Mouse (Mus musculus) heart, postnatal 0 days (tissue): ENCODE results near the gene Amd2. TPM values are rescaled to one million over a fixed set of nuclear protein-coding genes. Genes with fewer than 3 reads are reported as not detected.

Experiments
- ATAC-seq: fragments of 200-750 bp; cut with Nextera tagmentation; 2 replicates; pipeline ENCODE4 v1.8.0; 2017; ENCODE audit warnings: low read depth, moderate number of reproducible peaks, moderate library complexity; ENCODE audit not compliant: insufficient read depth
- DNase-seq: peaks from one replicate; pipeline ENCODE4 v3.0.0-alpha.2; 2016; ENCODE audit warnings: low spot score
- H3K27ac ChIP-seq: fragments of 300-500 bp; sonication (generic); 2 replicates; pipeline ENCODE4 v1.5.1; 2014; ENCODE audit warnings: low read depth, mild to moderate bottlenecking
- H3K27me3 ChIP-seq: fragments of 300-500 bp; sonication (generic); 2 replicates; pipeline ENCODE4 v1.6.1; 2014; ENCODE audit warnings: low read length, mixed read lengths; ENCODE audit not compliant: control insufficient read depth, insufficient read depth
- H3K36me3 ChIP-seq: fragments of 300-500 bp; sonication (generic); replicated peaks from 2 replicates; pipeline ENCODE4 v1.6.1; 2014; ENCODE audit warnings: low read length, mixed read lengths; ENCODE audit not compliant: control insufficient read depth, insufficient read depth
- H3K4me1 ChIP-seq: fragments of 300-500 bp; sonication (generic); 2 replicates; pipeline ENCODE4 v1.6.1; 2014; ENCODE audit warnings: antibody characterized with exemption; ENCODE audit not compliant: control insufficient read depth, insufficient read depth
- H3K4me2 ChIP-seq: fragments of 300-500 bp; sonication (generic); 2 replicates; pipeline ENCODE4 v1.6.1; 2014; ENCODE audit warnings: low read depth, mild to moderate bottlenecking, low read length, moderate library complexity
- H3K4me3 ChIP-seq: fragments of 300-500 bp; sonication (generic); 2 replicates; pipeline ENCODE4 v1.5.1; 2014; ENCODE audit warnings: low read depth, low read length
- H3K9ac ChIP-seq: fragments of 300-500 bp; sonication (generic); replicated peaks from 2 replicates; pipeline ENCODE4 v1.6.1; 2014; ENCODE audit warnings: low read depth, low read length, mixed read lengths
- H3K9me3 ChIP-seq: fragments of 300-500 bp; sonication (generic); replicated peaks from 2 replicates; pipeline ENCODE4 v1.6.1; 2016; ENCODE audit warnings: low read length; ENCODE audit not compliant: control insufficient read depth
- CTCF ChIP-seq: IDR thresholded peaks from 2 replicates; pipeline ENCODE4 v1.5.1; 2016; ENCODE audit warnings: antibody characterized with exemption, control low read depth, low read depth
- EP300 ChIP-seq: IDR thresholded peaks from 2 replicates; pipeline ENCODE4 v1.6.1; 2016; ENCODE audit warnings: antibody characterized with exemption, low read depth
- WGBS: fragments of 180-500 bp; shearing (Covaris S2); extraction: QIAGEN DNeasy Blood & Tissue Kit; methylation state at CpG from one replicate; pipeline ENCODE4 v1.1.7; 2014; 5-methylcytosine and 5-hydroxymethylcytosine counted together
- polyA plus RNA-seq: library from polyadenylated mRNA; unstranded; fragments of >200 nt; fragmentation: Nextera tagmentation; extraction: Ambion mirVana; gene quantifications from 2 replicates; pipeline ENCODE4 v1.2.1, GENCODE M21; 2015
- total RNA-seq: library from RNA; depleted of rRNA; stranded (reverse); fragments of >200 nt; gene quantifications from 2 replicates; pipeline ENCODE4 v1.2.3, GENCODE M21; 2014; ENCODE audit warnings: low replicate concordance; rRNA removed

Amd2 gene
- total RNA-seq (0.08 and 1.5 TPM in 2 replicates), polyA plus RNA-seq (1.9 and 2.3 TPM in 2 replicates)

GRCm38 (mm10) chr10:35711792-35712191 lies at the start of gene Amd2:
Amd2 (minus strand) TSS chr10:35711892.
- WGBS, result 89% methylated on average over 8 of the region's 8 CpGs
- Histone ChIP-seq H3K9me3 (no peaks in the 10 kb centered on the region), H3K9ac (no peak within 1 kb of the TSS), H3K27ac (no peak within 1 kb of the TSS), H3K4me3 (no peak within 1 kb of the TSS), H3K27me3 (no peaks in the 10 kb centered on the region), H3K4me2 (no peak within 1 kb of the TSS), H3K36me3 (no peaks in the 10 kb centered on the region), H3K4me1 (no peaks in the 10 kb centered on the region)
- ATAC-seq (no peak), DNase-seq (no peak)
- TF ChIP-seq CTCF (no peak), EP300 (no peak)

DNA sequence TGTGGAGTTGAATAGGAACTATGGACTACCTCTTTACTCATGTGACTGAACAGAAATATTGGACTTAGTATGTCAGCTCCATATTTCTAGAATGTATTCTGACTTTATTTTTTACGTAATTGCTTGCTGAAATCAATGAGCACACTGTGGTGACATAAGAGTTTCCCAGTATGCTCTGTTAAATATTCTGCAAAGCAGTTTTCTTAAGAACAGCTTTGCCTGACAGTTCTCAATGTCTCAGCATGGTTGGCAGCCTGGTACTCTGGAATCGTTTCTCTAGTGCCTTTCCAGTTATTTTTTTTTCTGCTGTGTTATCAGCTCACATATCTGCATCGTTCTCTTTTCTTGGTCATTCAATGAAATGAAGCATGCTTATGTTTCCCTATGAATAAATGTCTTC lies 49.6 kb upstream of the Amd2 start:
- H3K36me3 ChIP-seq, result no peaks in the 10 kb centered on the region
- ATAC-seq (no peak), DNase-seq (no peak)
- H3K9me3 ChIP-seq, result no peaks in the 10 kb centered on the region
- H3K4me2 ChIP-seq, result no peak overlapping the region
- no peak overlapping the region for H3K4me3 ChIP-seq
- H3K27ac ChIP-seq, result no peak overlapping the region
- WGBS, result 57% methylated on average over 3 of the region's 3 CpGs
- TF ChIP-seq EP300, result no peak
- TF ChIP-seq CTCF, result no peak
- no peaks in the 10 kb centered on the region for H3K4me1 ChIP-seq
- no peaks in the 10 kb centered on the region for H3K27me3 ChIP-seq
- no peak overlapping the region for H3K9ac ChIP-seq

DNA sequence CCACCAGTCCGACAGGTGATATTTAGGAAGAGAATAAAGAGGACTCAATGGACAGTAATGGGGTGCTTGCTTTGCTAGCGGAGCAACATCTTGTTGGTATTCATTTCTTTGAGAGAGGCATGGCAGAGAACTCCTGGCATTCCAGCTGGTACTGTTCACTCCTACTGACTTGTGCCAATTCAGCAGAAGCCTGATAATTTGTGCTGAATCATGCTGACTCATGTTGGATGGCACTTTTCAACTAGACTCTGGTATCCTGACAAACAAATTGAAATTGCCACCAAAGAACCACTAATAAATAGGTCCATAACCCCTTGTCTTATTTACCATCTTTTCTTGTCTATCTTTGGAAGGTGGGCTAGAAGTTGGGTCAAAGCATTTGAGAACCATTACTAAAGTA lies 25.9 kb upstream of the Amd2 start:
- Histone ChIP-seq H3K36me3 (no peaks in the 10 kb centered on the region), H3K27me3 (no peaks in the 10 kb centered on the region), H3K4me3 (no peak overlapping the region), H3K27ac (no peak overlapping the region), H3K9ac (no peak overlapping the region), H3K4me1 (no peaks in the 10 kb centered on the region), H3K9me3 (no peaks in the 10 kb centered on the region), H3K4me2 (no peak overlapping the region)
- ATAC-seq (no peak), DNase-seq (no peak)
- 84% methylated on average over 2 of the region's 2 CpGs for WGBS
- TF ChIP-seq EP300 (no peak), CTCF (no peak)

- Histone ChIP-seq H3K4me1 (no peaks in the 10 kb centered on the region), H3K27me3 (no peaks in the 10 kb centered on the region), H3K4me2 (no peak overlapping the region), H3K9me3 (no peaks in the 10 kb centered on the region), H3K36me3 (no peaks in the 10 kb centered on the region), H3K9ac (no peak overlapping the region), H3K4me3 (no peak overlapping the region), H3K27ac (no peak overlapping the region)
- TF ChIP-seq EP300 (no peak), CTCF (no peak)
- DNase-seq (no peak), ATAC-seq (no peak)
These were observed 2.6 kb upstream of the Amd2 start for GRCm38 (mm10) chr10:35714266-35714665.
